Mouse (Mus musculus) forebrain, embryonic 16.5 days (tissue): ENCODE results near the gene Gstcd. TPM values are rescaled to one million over a fixed set of nuclear protein-coding genes. Genes with fewer than 3 reads are reported as not detected.
A peak's percentile ranks its signal among the peaks of the same experiment; 100 is the strongest.

Experiments used
- ATAC-seq: fragments of 200-750 bp; cut with Nextera tagmentation; 2 replicates; pipeline ENCODE4 v1.8.0; 2017; ENCODE audit warnings: mild to moderate bottlenecking, moderate library complexity
- H3K27ac ChIP-seq: fragments of 300-500 bp; sonication (generic); 2 replicates; pipeline ENCODE4 v1.5.1; 2014; ENCODE audit warnings: low read length, control low read depth
- H3K27me3 ChIP-seq: fragments of 300-500 bp; sonication (generic); replicated peaks from 2 replicates; pipeline ENCODE4 v1.6.1; 2014; ENCODE audit warnings: low read length; ENCODE audit not compliant: control insufficient read depth, insufficient read depth
- H3K36me3 ChIP-seq: fragments of 300-500 bp; sonication (generic); 2 replicates; pipeline ENCODE4 v1.6.1; 2014; ENCODE audit not compliant: control insufficient read depth, insufficient read depth
- H3K4me1 ChIP-seq: fragments of 300-500 bp; sonication (generic); replicated peaks from 2 replicates; pipeline ENCODE4 v1.6.1; 2014; ENCODE audit warnings: low read length; ENCODE audit not compliant: control insufficient read depth, insufficient read depth
- H3K4me2 ChIP-seq: fragments of 300-500 bp; sonication (generic); 2 replicates; pipeline ENCODE4 v1.6.1; 2014; ENCODE audit warnings: mild to moderate bottlenecking, low read length, control low read depth
- H3K4me3 ChIP-seq: fragments of 300-500 bp; sonication (generic); replicated peaks from 2 replicates; pipeline ENCODE4 v1.5.1; 2014; ENCODE audit warnings: mild to moderate bottlenecking, low read length, control low read depth
- H3K9ac ChIP-seq: fragments of 300-500 bp; sonication (generic); replicated peaks from 2 replicates; pipeline ENCODE4 v1.6.1; 2014; ENCODE audit warnings: low read depth, low read length, control low read depth
- H3K9me3 ChIP-seq: fragments of 300-500 bp; sonication (generic); 2 replicates; pipeline ENCODE4 v1.6.1; 2016; ENCODE audit warnings: low read length; ENCODE audit not compliant: control insufficient read depth
- WGBS: fragments of 180-500 bp; shearing (Covaris S2); extraction: QIAGEN DNeasy Blood & Tissue Kit; methylation state at CpG from one replicate; pipeline ENCODE4 v1.1.7; 2014; 5-methylcytosine and 5-hydroxymethylcytosine counted together
- polyA plus RNA-seq: library from polyadenylated mRNA; unstranded; fragments of >200 nt; fragmentation: Nextera tagmentation; extraction: Ambion mirVana; gene quantifications from 2 replicates; pipeline ENCODE4 v1.2.1, GENCODE M21; 2015

Gstcd gene
- polyA plus RNA-seq, 1 experiment from 2014 or later = 4.5 TPM

GRCm38 (mm10) chr3:133098336-133098735, 6.5 kb upstream of the Gstcd start:
- H3K4me2 ChIP-seq = no peak overlapping the region
- peaks cover 19% of the 10 kb centered on the region for H3K36me3 ChIP-seq
- no peak overlapping the region for H3K27ac ChIP-seq
- no peak for ATAC-seq
- no peak overlapping the region for H3K4me3 ChIP-seq
- H3K27me3 ChIP-seq = no peaks in the 10 kb centered on the region
- H3K9me3 ChIP-seq = no peaks in the 10 kb centered on the region
- peaks cover 4% of the 10 kb centered on the region for H3K4me1 ChIP-seq
- H3K9ac ChIP-seq = no peak overlapping the region
- 94% methylated on average over 4 of the region's 4 CpGs for WGBS

GRCm38 (mm10) chr3:133097936-133098335, 6.1 kb upstream of the Gstcd start:
- Histone ChIP-seq H3K4me1 (peaks cover 6% of the 10 kb centered on the region), H3K27ac (no peak overlapping the region), H3K4me3 (no peak overlapping the region), H3K9ac (no peak overlapping the region), H3K9me3 (no peaks in the 10 kb centered on the region), H3K4me2 (no peak overlapping the region), H3K27me3 (no peaks in the 10 kb centered on the region), H3K36me3 (peaks cover 19% of the 10 kb centered on the region)
- no peak for ATAC-seq
- WGBS = 96% methylated on average over 6 of the region's 6 CpGs

- Histone ChIP-seq H3K27ac (no peak overlapping the region), H3K36me3 (peaks cover 6% of the 10 kb centered on the region; the same call in 1 of the 2 replicates), H3K4me3 (no peak overlapping the region), H3K4me1 (peaks cover 20% of the 10 kb centered on the region), H3K9me3 (no peaks in the 10 kb centered on the region), H3K9ac (no peak overlapping the region), H3K4me2 (no peak overlapping the region), H3K27me3 (no peaks in the 10 kb centered on the region)
- 75% methylated on average over 1 of the region's 1 CpGs for WGBS
- ATAC-seq = no peak
Measured at GRCm38 (mm10) chr3:133094305-133094704, 2.5 kb upstream of the Gstcd start.

- Histone ChIP-seq H3K9ac (no peak overlapping the region), H3K27ac (no peak overlapping the region), H3K9me3 (no peaks in the 10 kb centered on the region), H3K27me3 (no peaks in the 10 kb centered on the region), H3K4me3 (no peak overlapping the region; the same call in 1 of the 2 replicates), H3K36me3 (no peaks in the 10 kb centered on the region), H3K4me1 (peaks cover 20% of the 10 kb centered on the region), H3K4me2 (peak overlapping the region; percentile 67)
- ATAC-seq = no peak
- 74% methylated on average over 1 of the region's 1 CpGs for WGBS
Measured at GRCm38 (mm10) chr3:133092936-133093335, 1.1 kb upstream of the Gstcd start.

GRCm38 (mm10) chr3:133092274-133092853, 531 bp upstream of the Gstcd start:
- Histone ChIP-seq H3K4me2 (peak overlapping the region; percentile 67), H3K9ac (peak overlapping the region; percentile 95), H3K36me3 (no peaks in the 10 kb centered on the region), H3K27ac (peak overlapping the region; percentile 97), H3K4me1 (peaks cover 20% of the 10 kb centered on the region), H3K9me3 (no peaks in the 10 kb centered on the region), H3K4me3 (peak overlapping the region; percentile 87), H3K27me3 (no peaks in the 10 kb centered on the region)
- no peak for ATAC-seq
- 0% methylated on average over 7 of the region's 7 CpGs for WGBS

GRCm38 (mm10) chr3:133091121-133091663, 641 bp downstream of the Gstcd start:
- no peaks in the 10 kb centered on the region for H3K9me3 ChIP-seq

GRCm38 (mm10) chr3:133090247-133091120, 1.3 kb downstream of the Gstcd start:
- Histone ChIP-seq H3K27me3 (no peaks in the 10 kb centered on the region), H3K27ac (peak overlapping the region; percentile 97; the same call in 1 of the 2 replicates), H3K36me3 (no peaks in the 10 kb centered on the region), H3K4me2 (peak overlapping the region; percentile 49), H3K9me3 (no peaks in the 10 kb centered on the region), H3K4me1 (peaks cover 20% of the 10 kb centered on the region), H3K4me3 (peak overlapping the region; percentile 87), H3K9ac (peak overlapping the region; percentile 95)
- WGBS = 5% methylated on average over 11 of the region's 11 CpGs
- no peak for ATAC-seq

More at GRCm38 (mm10) chr3:133091121-133091663, 641 bp downstream of the Gstcd start:
- peaks cover 20% of the 10 kb centered on the region for H3K4me1 ChIP-seq
- H3K4me2 ChIP-seq = peak overlapping the region; percentile 49
- no peaks in the 10 kb centered on the region for H3K27me3 ChIP-seq
- peak overlapping the region; percentile 87 for H3K4me3 ChIP-seq
- H3K27ac ChIP-seq = peak overlapping the region; percentile 97
- ATAC-seq = peak; percentile 74
- no peaks in the 10 kb centered on the region for H3K36me3 ChIP-seq
- WGBS = 0% methylated on average over 41 of the region's 44 CpGs
- H3K9ac ChIP-seq = peak overlapping the region; percentile 95

- Histone ChIP-seq H3K4me2 (no peak overlapping the region), H3K36me3 (peaks cover 8% of the 10 kb centered on the region; the same call in 1 of the 2 replicates), H3K4me1 (peaks cover 6% of the 10 kb centered on the region), H3K27ac (no peak overlapping the region), H3K27me3 (no peaks in the 10 kb centered on the region), H3K9ac (no peak overlapping the region), H3K4me3 (no peak overlapping the region), H3K9me3 (no peaks in the 10 kb centered on the region)
- peak; percentile 86 for ATAC-seq
- WGBS = 74% methylated on average over 3 of the region's 3 CpGs
Measured at GRCm38 (mm10) chr3:133085858-133086257, 6.0 kb downstream of the Gstcd start.

- Histone ChIP-seq H3K27ac (no peak overlapping the region), H3K36me3 (peaks cover 8% of the 10 kb centered on the region; the same call in 1 of the 2 replicates), H3K4me1 (no peaks in the 10 kb centered on the region), H3K4me2 (no peak overlapping the region), H3K9me3 (no peaks in the 10 kb centered on the region), H3K4me3 (no peak overlapping the region), H3K9ac (no peak overlapping the region), H3K27me3 (no peaks in the 10 kb centered on the region)
- 94% methylated on average over 5 of the region's 5 CpGs for WGBS
- ATAC-seq = no peak
Measured at GRCm38 (mm10) chr3:133082736-133083135, 9.1 kb downstream of the Gstcd start.
